Mouse (Mus musculus) thymus, adult 2 months (tissue): Measurements from ENCODE around the gene Shroom1. TPM values are rescaled to one million over a fixed set of nuclear protein-coding genes. Genes with fewer than 3 reads are reported as not detected.

Experiments
- DNase-seq: peaks from one replicate; pipeline ENCODE4 v3.0.0; 2021
- H3K27ac ChIP-seq: fragments of 200-500 bp; 2 replicates; pipeline ENCODE4 v1.5.1; 2012; ENCODE audit warnings: low read length, control low read depth; ENCODE audit not compliant: control insufficient read depth, insufficient read depth
- H3K27me3 ChIP-seq: fragments of 200-500 bp; 2 replicates; pipeline ENCODE4 v1.6.1; 2012; ENCODE audit warnings: mild to moderate bottlenecking, low read length, moderate library complexity, mixed read lengths; ENCODE audit not compliant: control insufficient read depth, insufficient read depth
- H3K36me3 ChIP-seq: fragments of 200-500 bp; 2 replicates; pipeline ENCODE4 v1.6.1; 2012; ENCODE audit warnings: mild to moderate bottlenecking, low read length, moderate library complexity; ENCODE audit not compliant: control insufficient read depth, insufficient read depth
- H3K4me1 ChIP-seq: fragments of 200-500 bp; replicated peaks from 2 replicates; pipeline ENCODE4 v1.6.1; 2012; ENCODE audit warnings: low read length; ENCODE audit not compliant: control insufficient read depth, insufficient read depth
- H3K4me3 ChIP-seq: fragments of 200-500 bp; 2 replicates; pipeline ENCODE4 v1.5.1; 2012; ENCODE audit warnings: mild to moderate bottlenecking, low read length, control low read depth, moderate library complexity; ENCODE audit not compliant: control insufficient read depth, insufficient read depth
- CTCF ChIP-seq: fragments of 200-500 bp; IDR thresholded peaks from 2 replicates; pipeline ENCODE4 v1.5.1; 2012; ENCODE audit warnings: mild to moderate bottlenecking, control low read depth, low read length, moderate library complexity, borderline replicate concordance; ENCODE audit not compliant: control insufficient read depth, poor library complexity, insufficient read depth; ENCODE audit errors: extremely low read depth
- POLR2A ChIP-seq: fragments of 200-500 bp; IDR thresholded peaks from 2 replicates; pipeline ENCODE4 v1.6.1; 2012; ENCODE audit warnings: mild to moderate bottlenecking, low read length, control low read depth, moderate library complexity; ENCODE audit not compliant: control insufficient read depth, poor library complexity, insufficient read depth; ENCODE audit errors: extremely low read depth
- WGBS: fragments of 180-500 bp; shearing (Covaris S2); methylation state at CpG from one replicate; pipeline ENCODE4 v1.1.7; 2018; 5-methylcytosine and 5-hydroxymethylcytosine counted together
- polyA plus RNA-seq: library from polyadenylated mRNA; depleted of rRNA; stranded (reverse); fragments of >200 nt; gene quantifications from 2 replicates; pipeline ENCODE4 v1.2.3, GENCODE M21; 2012

The Shroom1 gene
- polyA plus RNA-seq, 1 experiment = 0.70 TPM

DNA sequence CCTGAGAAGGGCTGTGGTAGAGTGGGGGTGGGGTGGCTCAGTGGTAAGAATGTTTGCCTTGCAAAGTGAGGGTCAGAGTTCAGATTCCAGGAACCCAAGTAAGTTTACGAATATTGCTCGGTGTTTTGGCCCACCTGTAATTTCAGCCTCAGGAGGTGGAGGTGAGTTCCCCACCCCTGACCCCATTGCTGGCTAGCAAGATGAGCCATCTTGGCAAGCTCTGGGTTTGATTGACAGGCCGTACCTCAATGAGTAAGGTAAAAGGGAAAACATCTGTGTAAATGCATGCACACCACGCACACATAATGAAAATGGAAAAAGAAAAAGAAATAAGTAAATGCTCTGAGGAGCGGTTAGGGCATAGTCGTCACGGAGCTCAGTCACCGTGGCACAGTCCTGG, 47.4 kb downstream of the Shroom1 start:
- Histone ChIP-seq H3K27me3 (no peaks in the 10 kb centered on the region), H3K36me3 (no peaks in the 10 kb centered on the region), H3K4me1 (no peaks in the 10 kb centered on the region), H3K27ac (no peak overlapping the region), H3K4me3 (no peak overlapping the region)
- WGBS = 96% methylated on average over 8 of the region's 8 CpGs
- no peak for DNase-seq
- TF ChIP-seq POLR2A (no peak), CTCF (no peak)

DNA sequence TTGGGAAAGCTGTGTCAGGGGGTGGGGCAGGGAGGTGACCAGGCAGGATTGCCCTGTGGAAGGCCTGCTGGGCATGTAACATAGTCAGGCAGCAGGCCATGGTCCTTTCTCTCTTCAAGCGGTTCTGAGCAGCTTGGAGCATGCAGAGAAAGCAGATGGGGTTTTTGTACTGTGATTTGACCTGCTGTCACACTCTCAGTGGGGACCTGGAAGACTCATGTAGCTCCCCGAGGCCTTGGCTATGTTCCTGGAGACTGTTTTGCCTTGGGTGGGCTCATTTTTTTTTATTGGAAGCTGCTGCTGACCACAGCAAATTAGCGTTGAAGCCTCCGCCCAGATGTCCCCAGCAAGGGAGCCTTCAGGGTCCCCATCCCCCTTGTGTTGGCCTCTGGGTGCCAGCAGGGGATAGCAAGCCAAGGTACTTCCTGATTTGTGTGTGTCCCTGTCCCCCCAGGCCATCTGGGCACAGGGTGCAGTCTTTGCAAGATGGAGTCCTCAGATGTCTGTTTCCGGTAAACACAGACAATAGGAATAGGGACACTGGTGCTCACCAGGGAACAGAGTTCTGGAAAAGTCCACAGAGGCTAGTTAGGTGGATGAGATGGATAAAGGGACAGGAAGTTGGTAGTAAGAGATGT, 48.1 kb downstream of the Shroom1 start:
- Histone ChIP-seq H3K27ac (no peak overlapping the region), H3K4me3 (no peak overlapping the region), H3K36me3 (no peaks in the 10 kb centered on the region), H3K4me1 (no peaks in the 10 kb centered on the region), H3K27me3 (no peaks in the 10 kb centered on the region)
- no peak for DNase-seq
- TF ChIP-seq CTCF (no peak), POLR2A (no peak)
- WGBS = 91% methylated on average over 5 of the region's 5 CpGs

- TF ChIP-seq POLR2A (no peak), CTCF (no peak)
- H3K4me3 ChIP-seq = no peak overlapping the region
- WGBS = 96% methylated on average over 9 of the region's 9 CpGs
- no peaks in the 10 kb centered on the region for H3K36me3 ChIP-seq
- H3K27ac ChIP-seq = no peak overlapping the region
- no peaks in the 10 kb centered on the region for H3K4me1 ChIP-seq
- no peaks in the 10 kb centered on the region for H3K27me3 ChIP-seq
- DNase-seq = no peak
Measured at GRCm38 (mm10) chr11:53507098-53507805, 50.2 kb downstream of the Shroom1 start.

GRCm38 (mm10) chr11:53508152-53508551, 51.1 kb downstream of the Shroom1 start:
- H3K27ac ChIP-seq = no peak overlapping the region
- WGBS = 89% methylated on average over 7 of the region's 7 CpGs
- no peaks in the 10 kb centered on the region for H3K4me1 ChIP-seq
- TF ChIP-seq POLR2A (no peak), CTCF (no peak)
- no peaks in the 10 kb centered on the region for H3K27me3 ChIP-seq
- DNase-seq = no peak
- H3K4me3 ChIP-seq = no peak overlapping the region
- H3K36me3 ChIP-seq = no peaks in the 10 kb centered on the region

- 88% methylated on average over 3 of the region's 3 CpGs for WGBS
- Histone ChIP-seq H3K4me3 (no peak overlapping the region), H3K4me1 (no peaks in the 10 kb centered on the region), H3K36me3 (no peaks in the 10 kb centered on the region), H3K27me3 (no peaks in the 10 kb centered on the region), H3K27ac (no peak overlapping the region)
- DNase-seq = no peak
- TF ChIP-seq CTCF = no peak
- no peak for TF ChIP-seq POLR2A
Measured at GRCm38 (mm10) chr11:53508591-53508990, 51.6 kb downstream of the Shroom1 start.

DNA sequence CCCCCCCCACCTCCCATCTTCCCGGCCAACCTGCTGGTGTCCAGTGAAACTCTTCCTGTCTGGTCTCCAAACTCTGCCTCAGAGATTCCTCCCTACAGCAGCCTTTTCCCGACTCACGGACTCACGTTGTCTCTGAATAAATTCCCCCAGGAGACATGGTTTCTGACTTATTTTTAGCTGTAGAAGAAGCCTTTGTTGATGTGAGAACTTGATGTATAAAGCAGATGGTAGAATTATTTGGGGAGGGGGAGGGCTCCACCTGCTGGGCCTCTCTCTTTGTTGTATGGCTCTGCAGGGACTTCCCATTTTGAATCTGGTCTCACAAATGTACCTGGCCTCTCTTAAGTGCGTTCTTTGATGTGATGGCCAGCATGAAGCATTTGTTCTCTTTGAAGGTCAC, 53.3 kb downstream of the Shroom1 start:
- no peaks in the 10 kb centered on the region for H3K36me3 ChIP-seq
- no peak overlapping the region for H3K27ac ChIP-seq
- no peaks in the 10 kb centered on the region for H3K4me1 ChIP-seq
- H3K4me3 ChIP-seq = no peak overlapping the region
- 80% methylated on average over 5 of the region's 5 CpGs for WGBS
- no peak for DNase-seq
- TF ChIP-seq CTCF (no peak), POLR2A (no peak)
- no peaks in the 10 kb centered on the region for H3K27me3 ChIP-seq
